14 mouse cellular contexts compared by ENCODE assay signal in genomic region chr11:104099542-104099941, GRCm38 (mm10). TPM values are rescaled to one million over a fixed set of nuclear protein-coding genes. Genes with fewer than 3 reads are reported as not detected.
A peak's percentile ranks its signal among the peaks of the same experiment; 100 is the strongest.
DNase-seq lines count a peak whose midpoint lies in the region; ATAC-seq lines count a peak whose summit lies in the region.
"Had no signal": no experiment of that assay in that cellular context is flagged by ENCODE, and none has a peak within 500 bp of the region (broad histone marks: within the 10 kb centered on the region; RNA-seq: fewer than 3 reads in every experiment).

No protein-coding gene starts in this region.

- H3K9ac ChIP-seq in embryonic facial prominence, embryonic 14.5 days (ENCODE audit: low read depth, low read length): no peak overlapping the region
- H3K9ac ChIP-seq: limb, embryonic 15.5 days; midbrain, embryonic 12.5 days had no signal

- peak; percentile 34 to 37 for DNase-seq in layer of hippocampus, adult 18-20 months (ENCODE audit: low spot score in 2 of 2)
- no peak for DNase-seq in layer of hippocampus, postnatal 25 days (ENCODE audit: extremely low spot score in 1 of 2, low spot score in 1 of 2)
- DNase-seq in embryonic facial prominence, embryonic 14.5 days (ENCODE audit: low spot score): peak; percentile 54
- peak; percentile 28 to 67 for DNase-seq in left cerebral cortex, adult 8-10 months (ENCODE audit: low spot score in 2 of 2)
- peak; percentile 62 for DNase-seq in right cerebral cortex, postnatal 25 days
- DNase-seq in heart, postnatal 14 days: no peak
- no peak for DNase-seq in adrenal gland, adult 18-20 months (ENCODE audit: low spot score in 2 of 2)
- DNase-seq: kidney, adult 9 months had no signal

- H3K9me3 ChIP-seq in embryonic facial prominence, embryonic 14.5 days (ENCODE audit: control insufficient read depth, low read length): no peaks in the 10 kb centered on the region
- H3K9me3 ChIP-seq: limb, embryonic 15.5 days; midbrain, embryonic 12.5 days had no signal

- no peaks in the 10 kb centered on the region for H3K27me3 ChIP-seq in embryonic facial prominence, embryonic 14.5 days (replicated peaks; ENCODE audit: control insufficient read depth, insufficient read depth, low read length)
- H3K27me3 ChIP-seq: limb, embryonic 15.5 days had no signal

- ATAC-seq in embryonic facial prominence, embryonic 14.5 days (ENCODE audit: low read depth): peak; percentile 33; the same call in 1 of the 2 replicates

- WGBS in embryonic facial prominence, embryonic 14.5 days: 11% methylated on average over 7 of the region's 7 CpGs

- H3K4me3 ChIP-seq in embryonic facial prominence, embryonic 14.5 days (ENCODE audit: low read depth, low read length): no peak overlapping the region
- H3K4me3 ChIP-seq: limb, embryonic 15.5 days; midbrain, embryonic 12.5 days had no signal

- H3K4me2 ChIP-seq in embryonic facial prominence, embryonic 14.5 days (ENCODE audit: low read depth, low read length): no peak overlapping the region
- H3K4me2 ChIP-seq: limb, embryonic 15.5 days; midbrain, embryonic 12.5 days had no signal

- peaks cover 13% of the 10 kb centered on the region for H3K4me1 ChIP-seq in embryonic facial prominence, embryonic 14.5 days (ENCODE audit: control insufficient read depth, insufficient read depth, low read length)

- intact Hi-C loops in heart, postnatal 14 days (cut with DNase I): no loop called here

- no peaks in the 10 kb centered on the region for H3K36me3 ChIP-seq in embryonic facial prominence, embryonic 14.5 days (ENCODE audit: control insufficient read depth, insufficient read depth, low read length)
- H3K36me3 ChIP-seq: limb, embryonic 15.5 days; midbrain, embryonic 12.5 days had no signal

- H3K27ac ChIP-seq in embryonic facial prominence, embryonic 14.5 days (replicated peaks; ENCODE audit: low read depth, low read length): no peak overlapping the region
- H3K27ac ChIP-seq: limb, embryonic 15.5 days; midbrain, embryonic 12.5 days had no signal

RNA-seq across cellular contexts. Expression of gene Crhr1, which starts 33.1 kb away (rescaled TPM):
- 1 to 10 TPM; 8.8 to 9.3 TPM for total RNA-seq in layer of hippocampus, adult 18-20 months (2021)
- total RNA-seq in layer of hippocampus, postnatal 25 days (2021): 1 to 10 TPM; 6.4 to 6.8 TPM
- 0.22 TPM in 1 of 2 replicates, not detected in the other for polyA plus RNA-seq in embryonic facial prominence, embryonic 14.5 days (2014; fragmentation: Nextera tagmentation; extraction: Ambion mirVana)
- total RNA-seq in left cerebral cortex, adult 8-10 months (2022): 10 to 100 TPM; 20.4 to 29.3 (median 23.5) TPM
- total RNA-seq in heart, postnatal 14 days (2021): not detected
- under 1 TPM in 1 of 2 experiments, not detected in 1; 0.27 TPM for total RNA-seq in adrenal gland, adult 18-20 months (2021)
- total RNA-seq: gastrocnemius, adult 8-10 months; hematopoietic stem cell, adult 5-6 weeks; neutrophil, adult 5-6 weeks had no signal
- polyA plus RNA-seq: limb, embryonic 15.5 days; lung, embryonic 16.5 days had no signal

Comparison
In these comparisons a context has a peak if more than half of its experiments do, and no peak if none do; other contexts are left out.
1. DNase-seq: peak in layer of hippocampus, adult 18-20 months (2 of 2), embryonic facial prominence, embryonic 14.5 days (single experiment), left cerebral cortex, adult 8-10 months (2 of 2) and right cerebral cortex, postnatal 25 days (single experiment); none in layer of hippocampus, postnatal 25 days (0 of 2), heart, postnatal 14 days (0 of 2) and adrenal gland, adult 18-20 months (0 of 2).
2. RNA of gene Crhr1, which starts 33.1 kb away (total RNA-seq): 20.4 to 29.3 TPM in left cerebral cortex, adult 8-10 months, 8.8 to 9.3 TPM in layer of hippocampus, adult 18-20 months and 6.4 to 6.8 TPM in layer of hippocampus, postnatal 25 days; 0.27 TPM in adrenal gland, adult 18-20 months and not detected in heart, postnatal 14 days; every median in the first group is over 4 times any median in the second.